Mouse (Mus musculus): ENCODE measurements at regions not wholly inside any gene's neighbourhood (a gene's known extent, or its start where the extent isn't known, plus 50 kb on each side); places are given as distances from the start of the nearest gene placed in this dataset.
A peak's percentile ranks its signal among the peaks of the same experiment; 100 is the strongest.

DNA sequence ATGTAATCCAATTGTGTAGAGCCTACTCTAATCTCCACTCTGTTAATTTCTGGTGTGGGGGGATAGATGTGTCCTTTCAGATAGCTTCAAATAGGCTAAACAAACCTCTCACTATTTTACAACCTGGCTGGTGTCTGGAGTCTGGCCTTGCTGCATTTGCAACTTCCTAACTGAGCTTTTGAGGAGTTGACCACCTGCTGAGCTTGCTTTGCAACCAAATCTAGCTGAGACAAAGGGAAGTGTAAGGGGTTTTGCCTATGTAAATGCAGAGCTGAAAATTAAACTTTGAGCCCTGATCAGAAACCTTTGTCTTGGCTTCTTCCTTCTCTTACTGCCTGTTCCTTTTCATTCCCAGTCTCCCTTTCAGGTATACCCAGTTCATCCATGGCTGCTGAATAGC, 404.3 kb downstream of the Cetn3 start:
- DNase-seq = no peak

- DNase-seq = no peak
Observed at GRCm38 (mm10) chr13:82200739-82201138, 417.9 kb downstream of the Cetn3 start.

- DNase-seq = no peak
Observed at GRCm38 (mm10) chr13:82225430-82225829, 442.6 kb downstream of the Cetn3 start.

DNA sequence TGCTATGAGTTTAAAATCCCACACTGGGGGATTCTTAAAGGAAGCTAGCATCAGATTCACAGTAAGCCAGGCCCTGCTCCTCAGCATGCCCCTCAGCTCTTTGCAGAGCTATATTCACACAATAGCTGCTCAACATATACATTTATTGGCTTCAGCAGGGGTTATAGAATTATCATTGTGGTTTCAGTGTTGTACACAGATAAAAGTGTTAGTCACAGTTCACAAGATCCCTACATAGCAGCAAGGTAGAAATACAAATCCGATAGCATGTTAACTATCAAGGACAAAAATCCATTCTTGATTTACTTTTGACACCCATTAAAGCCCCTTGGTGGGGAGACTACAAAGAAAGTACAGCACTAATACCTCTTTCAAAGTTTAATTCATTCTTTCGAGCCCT, 451.0 kb downstream of the Cetn3 start:
- DNase-seq = no peak

- no peak for DNase-seq
Observed at GRCm38 (mm10) chr13:82246231-82246630, 463.4 kb downstream of the Cetn3 start.

- DNase-seq = no peak
Observed at GRCm38 (mm10) chr13:82250361-82250760, 467.5 kb downstream of the Cetn3 start.

DNA sequence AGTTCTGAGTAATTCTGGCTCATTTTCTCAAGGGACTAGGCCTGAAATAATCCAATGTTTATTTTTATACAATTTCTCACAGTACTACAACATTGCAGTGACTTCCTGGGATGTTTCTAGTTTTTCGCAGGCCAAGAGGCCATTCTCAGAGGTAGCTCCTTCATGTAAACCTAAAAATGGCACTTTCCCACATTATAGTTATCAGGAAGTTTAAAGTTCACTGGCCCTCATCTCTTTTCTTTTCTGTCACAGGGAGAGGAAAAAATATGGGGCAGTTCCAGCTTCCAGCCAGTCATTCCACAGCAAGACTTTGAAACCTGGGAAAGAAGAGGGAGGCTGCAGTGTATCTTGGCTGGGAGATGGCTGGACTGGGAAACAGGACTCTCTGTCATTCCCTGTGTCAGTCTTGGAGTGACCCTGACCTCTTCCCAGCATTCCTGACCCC, 475.6 kb downstream of the Cetn3 start:
- DNase-seq = peak; percentile 14

DNA sequence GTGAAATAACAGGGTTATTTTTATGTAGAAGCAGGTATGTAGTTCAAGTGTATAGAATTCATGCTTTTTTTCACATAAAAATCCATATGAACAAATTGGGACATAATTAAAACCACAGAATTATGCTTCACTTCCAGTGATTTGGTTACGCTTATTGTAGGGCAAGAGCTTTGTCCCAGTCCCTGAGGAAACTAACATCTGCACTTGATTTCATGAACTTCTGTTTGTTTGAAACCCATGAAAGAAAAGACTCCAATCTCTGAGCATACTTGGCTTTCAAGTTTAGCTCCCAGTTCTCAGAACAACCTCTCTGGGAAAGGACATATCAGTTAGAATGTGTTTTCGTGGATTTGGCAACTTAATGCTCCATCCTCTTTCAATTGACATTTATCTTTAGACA, 481.4 kb downstream of the Cetn3 start:
- DNase-seq = no peak

- no peak for DNase-seq
Observed at GRCm38 (mm10) chr13:82265170-82265569, 482.3 kb downstream of the Cetn3 start.

DNA sequence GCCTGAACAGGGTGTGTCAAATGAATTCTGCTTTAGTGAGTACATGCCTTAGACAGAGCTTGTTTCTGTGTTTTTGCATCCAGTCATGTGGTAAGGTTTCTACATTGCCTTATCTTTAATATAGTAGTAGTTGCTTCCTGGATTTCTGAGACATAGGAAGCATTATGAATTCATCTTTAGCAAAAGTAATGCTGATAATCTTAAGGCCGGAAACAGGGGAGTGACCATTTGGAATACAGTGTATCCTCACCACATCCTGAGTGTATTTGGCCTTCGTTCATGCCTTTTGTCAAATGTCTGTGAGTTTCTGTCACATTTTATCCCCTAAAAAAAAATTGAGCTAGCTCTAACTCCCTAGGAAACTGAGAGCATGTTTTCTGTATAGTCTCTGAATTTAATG, 482.9 kb downstream of the Cetn3 start:
- DNase-seq = no peak

DNA sequence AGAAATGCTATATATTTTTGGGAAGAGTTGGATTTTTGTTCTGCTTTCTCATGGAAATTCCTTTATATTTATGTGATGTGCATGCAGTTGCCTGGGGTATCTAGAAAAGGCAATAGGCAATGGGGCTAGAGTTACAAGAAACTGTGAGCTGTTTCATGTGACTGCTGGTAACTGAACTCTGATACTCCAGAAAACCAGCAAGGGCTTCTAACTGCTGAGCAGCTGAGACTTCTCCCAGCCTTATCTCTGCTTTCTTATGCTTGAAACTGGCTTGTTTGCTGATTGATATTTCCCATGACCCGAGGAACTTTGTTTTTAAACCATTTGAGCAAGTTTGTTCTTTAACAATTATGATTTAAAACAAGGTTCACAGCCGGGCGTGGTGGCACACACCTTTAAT, 491.9 kb downstream of the Cetn3 start:
- DNase-seq = no peak

- no peak for DNase-seq
Observed at GRCm38 (mm10) chr13:82276001-82276400, 493.1 kb downstream of the Cetn3 start.

- no peak for DNase-seq
Observed at GRCm38 (mm10) chr13:82280744-82281143, 497.9 kb downstream of the Cetn3 start.

- no peak for DNase-seq
Observed at GRCm38 (mm10) chr13:82295834-82296233, 513.0 kb downstream of the Cetn3 start.

DNA sequence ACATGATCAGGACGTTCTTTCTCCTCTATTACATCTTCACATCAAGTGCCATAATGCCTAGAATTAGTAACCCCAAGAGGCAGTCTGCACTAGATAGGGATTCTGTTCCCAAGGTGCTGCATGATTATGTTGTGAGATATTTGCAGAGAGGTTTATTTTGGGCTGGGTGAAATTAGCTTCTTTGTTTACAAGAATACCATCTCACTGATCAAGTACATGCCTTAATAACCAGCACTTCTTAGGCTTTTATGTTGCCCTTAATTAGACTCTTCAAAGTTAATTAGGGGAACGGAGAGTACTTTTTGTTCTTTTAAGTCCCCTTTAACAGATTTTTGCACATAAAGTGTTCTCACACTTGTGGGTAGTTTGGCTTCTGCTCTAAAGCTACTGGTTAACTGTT, 521.4 kb downstream of the Cetn3 start:
- no peak for DNase-seq

- DNase-seq = no peak
Observed at GRCm38 (mm10) chr13:82305076-82305475, 522.2 kb downstream of the Cetn3 start.

- DNase-seq = no peak
Observed at GRCm38 (mm10) chr13:82308336-82308735, 525.5 kb downstream of the Cetn3 start.

- DNase-seq = no peak
Observed at GRCm38 (mm10) chr13:82316573-82317202, 533.8 kb downstream of the Cetn3 start.

- DNase-seq = peak; percentile 54
Observed at GRCm38 (mm10) chr13:82317203-82317580, 534.3 kb downstream of the Cetn3 start.

GRCm38 (mm10) chr13:82318395-82318794, 535.5 kb downstream of the Cetn3 start:
- no peak for DNase-seq

GRCm38 (mm10) chr13:82354355-82354754, 571.5 kb downstream of the Cetn3 start:
- no peak for DNase-seq

DNA sequence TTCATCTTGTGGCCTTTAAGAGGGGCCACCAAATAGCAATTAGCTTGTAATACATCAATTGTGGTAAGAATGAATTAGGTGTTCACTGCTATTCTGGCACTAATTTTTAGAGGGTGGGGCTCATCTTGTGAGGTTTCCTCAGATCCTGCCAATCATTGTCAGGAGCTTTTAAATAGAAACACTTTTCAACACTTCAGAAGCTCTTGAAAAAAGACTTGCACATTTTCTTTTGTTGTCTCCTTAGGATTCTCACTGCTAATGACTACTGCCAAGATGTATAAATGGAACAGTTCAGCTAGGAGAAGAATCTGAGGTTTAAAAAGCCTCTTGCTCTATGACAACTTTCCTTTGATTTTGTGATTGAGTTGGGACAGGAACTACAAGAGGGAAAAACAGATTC, 572.4 kb downstream of the Cetn3 start:
- DNase-seq = no peak

- DNase-seq = peak; percentile 5
Observed at GRCm38 (mm10) chr13:82359442-82359841, 576.6 kb downstream of the Cetn3 start.

DNA sequence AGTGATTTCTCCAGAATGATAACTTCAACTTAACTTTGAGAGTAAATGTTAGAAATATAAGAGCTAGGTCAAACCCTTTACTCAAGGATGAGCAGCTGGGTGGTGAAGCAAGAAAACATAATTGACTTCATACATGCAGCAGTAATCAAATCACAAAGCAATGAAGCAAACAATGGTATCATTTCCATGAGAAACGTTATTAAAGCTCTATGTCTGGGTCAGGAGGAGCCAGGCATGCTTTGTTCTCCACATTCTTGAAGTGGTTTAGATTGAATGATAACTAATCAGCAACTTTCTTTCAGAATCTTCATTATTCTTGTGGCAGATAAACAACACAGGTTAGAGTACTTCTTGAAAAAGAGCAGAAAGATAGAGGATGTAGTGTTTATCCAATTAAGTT, 577.8 kb downstream of the Cetn3 start:
- no peak for DNase-seq

DNA sequence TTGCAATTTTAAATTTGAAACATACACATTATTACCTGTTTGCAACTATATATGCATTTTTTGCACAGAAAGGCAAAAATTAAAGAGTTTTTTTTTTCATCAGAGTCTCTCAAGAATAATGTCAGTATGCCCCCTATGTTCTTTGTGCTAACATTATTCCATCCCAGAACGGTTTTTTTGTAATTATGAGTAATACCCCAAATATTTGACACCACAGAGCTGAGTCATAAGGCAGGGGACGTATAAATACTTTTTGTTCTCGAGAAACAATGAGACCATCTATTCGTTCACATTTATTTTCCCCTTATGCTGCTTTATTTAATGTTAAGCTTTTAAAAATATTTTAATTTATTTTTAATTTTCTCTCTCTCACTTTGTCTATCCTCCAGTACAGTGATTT, 578.5 kb downstream of the Cetn3 start:
- no peak for DNase-seq

Data from heart, postnatal 4 days (tissue).